Mouse (Mus musculus) liver, postnatal 0 days (tissue): ENCODE data around the gene Prss50.

ENCODE experiments used
- CTCF ChIP-seq: sonication (generic); IDR thresholded peaks from 2 replicates; pipeline ENCODE4 v1.5.1; 2016; ENCODE audit warnings: antibody characterized with exemption, low read depth
- EP300 ChIP-seq: IDR thresholded peaks from 2 replicates; pipeline ENCODE4 v1.6.1; 2016; ENCODE audit warnings: antibody characterized with exemption, low read depth, mild to moderate bottlenecking

DNA sequence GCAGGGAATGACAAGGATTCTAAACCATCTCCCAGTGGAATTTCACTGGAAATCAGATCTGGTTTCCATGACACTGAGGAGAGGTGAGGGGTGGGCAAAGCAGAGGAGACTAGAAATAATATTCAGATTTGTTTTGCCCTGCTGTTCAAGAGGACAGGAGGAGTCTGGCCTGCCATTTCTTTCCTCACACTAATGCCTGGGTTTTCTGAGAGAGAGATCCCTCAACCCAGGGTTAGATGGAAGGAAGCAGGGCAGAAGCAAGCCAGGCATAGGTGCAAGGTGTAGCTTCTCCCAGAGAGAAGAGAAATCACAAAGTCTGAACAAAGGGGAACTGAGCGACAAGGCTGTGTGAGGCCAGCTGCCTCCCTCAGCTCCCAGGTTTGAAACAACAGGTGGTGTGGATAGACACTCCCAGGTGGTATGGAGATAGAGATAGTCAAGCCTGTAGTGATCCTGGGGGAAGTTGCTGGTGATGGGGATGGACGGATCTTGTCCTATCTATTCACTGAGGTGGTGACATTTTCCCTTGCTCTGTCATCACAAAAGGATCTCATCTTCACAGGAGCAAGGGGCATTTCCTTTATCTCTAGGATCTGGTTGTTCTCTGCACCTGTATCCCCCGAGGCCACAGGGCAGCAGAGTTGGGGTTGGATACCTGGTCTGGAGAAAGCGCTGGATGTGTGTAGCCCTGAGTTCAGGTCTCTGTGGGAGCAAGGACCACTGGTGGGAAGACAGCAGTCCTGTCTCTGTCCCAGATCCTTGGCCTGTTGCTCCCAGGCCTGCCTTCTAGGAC lies 50.3 kb downstream of the Prss50 start:
- TF ChIP-seq CTCF: no peak
- no peak for TF ChIP-seq EP300
